ENCODE assay signal across 8 mouse cellular contexts in genomic region chr17:31510944-31511343, GRCm38 (mm10). TPM values are rescaled to one million over a fixed set of nuclear protein-coding genes. Genes with fewer than 3 reads are reported as not detected.
DNase-seq lines count a peak whose midpoint lies in the region; ATAC-seq lines count a peak whose summit lies in the region.

No protein-coding gene starts in this region.

- H3K27me3 ChIP-seq in megakaryocyte, embryonic 14.5 days (replicated peaks) = no peaks in the 10 kb centered on the region
- no peaks in the 10 kb centered on the region for H3K27me3 ChIP-seq in limb, embryonic 12.5 days
- H3K27me3 ChIP-seq in stomach, embryonic 16.5 days (ENCODE audit: control insufficient read depth, insufficient read depth, low read length) = no peaks in the 10 kb centered on the region

- no peak overlapping the region for H3K27ac ChIP-seq in limb, embryonic 12.5 days
- no peak overlapping the region for H3K27ac ChIP-seq in stomach, embryonic 16.5 days (ENCODE audit: low read length)

- peak overlapping the region; percentile 71 for H3K4me2 ChIP-seq in limb, embryonic 12.5 days
- H3K4me2 ChIP-seq in stomach, embryonic 16.5 days (ENCODE audit: low read depth, low read length) = peak overlapping the region; percentile 73

- WGBS in limb, embryonic 12.5 days = 95% methylated on average over 6 of the region's 6 CpGs
- WGBS in stomach, embryonic 16.5 days = 92% methylated on average over 6 of the region's 6 CpGs

- H3K9me3 ChIP-seq in megakaryocyte, embryonic 14.5 days = no peaks in the 10 kb centered on the region
- H3K9me3 ChIP-seq in limb, embryonic 12.5 days = no peaks in the 10 kb centered on the region
- no peaks in the 10 kb centered on the region for H3K9me3 ChIP-seq in stomach, embryonic 16.5 days (replicated peaks; ENCODE audit: control insufficient read depth, low read length)

- H3K4me3 ChIP-seq in megakaryocyte, embryonic 14.5 days (replicated peaks) = peak overlapping the region; percentile 97
- H3K4me3 ChIP-seq in limb, embryonic 12.5 days (replicated peaks) = peak overlapping the region; percentile 81
- H3K4me3 ChIP-seq in stomach, embryonic 16.5 days (replicated peaks; ENCODE audit: low read length) = peak overlapping the region; percentile 87; the same call in 1 of the 2 replicates

- DNase-seq in CD4-positive, CD25-positive, alpha-beta regulatory T cell, adult 2 months (ENCODE audit: low read depth, low spot score) = peak; percentile 33
- DNase-seq in gastrocnemius, postnatal 10 days = no peak

- peaks cover 44% of the 10 kb centered on the region for H3K36me3 ChIP-seq in megakaryocyte, embryonic 14.5 days (replicated peaks; ENCODE audit: low read length)
- H3K36me3 ChIP-seq in limb, embryonic 12.5 days = peaks cover 40% of the 10 kb centered on the region
- 0 out of 2 replicates have a peak, but pooled peaks cover 5% of the 10 kb centered on the region for H3K36me3 ChIP-seq in stomach, embryonic 16.5 days (ENCODE audit: control insufficient read depth, insufficient read depth, low read length)

- H3K4me1 ChIP-seq in megakaryocyte, embryonic 14.5 days = peaks cover 56% of the 10 kb centered on the region
- peaks cover 12% of the 10 kb centered on the region; the same call in 1 of the 2 replicates for H3K4me1 ChIP-seq in limb, embryonic 12.5 days (replicated peaks)
- peaks cover 6% of the 10 kb centered on the region; the same call in 1 of the 2 replicates for H3K4me1 ChIP-seq in stomach, embryonic 16.5 days (ENCODE audit: control insufficient read depth, insufficient read depth, low read length)

- ATAC-seq in CD4-positive, CD25-positive, alpha-beta regulatory T cell, adult 4 months = no peak
- no peak for ATAC-seq in megakaryocyte, adult 5-6 weeks (ENCODE audit: poor library complexity, severe bottlenecking)
- no peak for ATAC-seq in limb, embryonic 12.5 days (ENCODE audit: insufficient number of reproducible peaks, insufficient read depth, low FRiP score, low TSS enrichment, low read depth)
- ATAC-seq in stomach, embryonic 16.5 days (ENCODE audit: insufficient read depth, low FRiP score) = no peak
- no peak for ATAC-seq in megakaryocyte progenitor cell, adult 5-6 weeks (replicated peaks; ENCODE audit: poor library complexity)

- H3K9ac ChIP-seq in limb, embryonic 12.5 days (replicated peaks) = no peak overlapping the region; the same call in 1 of the 2 replicates
- no peak overlapping the region for H3K9ac ChIP-seq in stomach, embryonic 16.5 days (ENCODE audit: low read length)

RNA-seq across cellular contexts. Expression of gene Wdr4, which starts 8.8 kb away (rescaled TPM):
- 10 to 100 TPM; 18.2 to 24.9 TPM for polyA plus RNA-seq in CD4-positive, CD25-positive, alpha-beta regulatory T cell, adult 4 months (2017; shearing (Covaris generic))
- 13.5 and 35.0 TPM in 2 replicates for polyA plus RNA-seq in megakaryocyte, embryonic 14.5 days (2012; ENCODE audit: insufficient read depth, low replicate concordance)
- total RNA-seq in megakaryocyte, adult 5-6 weeks (2015) = 2.8 and 3.4 TPM in 2 replicates
- total RNA-seq in megakaryocyte, adult 5-6 weeks (2017) = 3.7 and 7.3 TPM in 2 replicates
- polyA plus RNA-seq in limb, embryonic 12.5 days (2016; fragmentation: Nextera tagmentation; extraction: Ambion mirVana) = 42.0 and 43.6 TPM in 2 replicates
- 33.8 and 42.3 TPM in 2 replicates for polyA plus RNA-seq in stomach, embryonic 16.5 days (2015; fragmentation: Nextera tagmentation; extraction: Ambion mirVana)
- 8.8 and 9.3 TPM in 2 replicates for total RNA-seq in megakaryocyte progenitor cell, adult 5-6 weeks (2015)
- total RNA-seq in megakaryocyte progenitor cell, adult 5-6 weeks (2017) = 20.5 and 21.9 TPM in 2 replicates
- total RNA-seq in gastrocnemius, postnatal 10 days (2021) = 10 to 100 TPM in 1 of 2 experiments, 1 to 10 TPM in 1; 8.9 to 11.0 TPM

RNA-seq across cellular contexts. Expression of gene Ndufv3, which starts 9.0 kb away (rescaled TPM):
- polyA plus RNA-seq in CD4-positive, CD25-positive, alpha-beta regulatory T cell, adult 4 months (2017; shearing (Covaris generic)) = 100 to 1,000 TPM; 217 to 229 TPM
- polyA plus RNA-seq in megakaryocyte, embryonic 14.5 days (2012; ENCODE audit: insufficient read depth, low replicate concordance) = 77.3 and 604 TPM in 2 replicates
- 92.8 and 95.7 TPM in 2 replicates for total RNA-seq in megakaryocyte, adult 5-6 weeks (2015)
- 215 and 217 TPM in 2 replicates for total RNA-seq in megakaryocyte, adult 5-6 weeks (2017)
- 241 and 250 TPM in 2 replicates for polyA plus RNA-seq in limb, embryonic 12.5 days (2016; fragmentation: Nextera tagmentation; extraction: Ambion mirVana)
- polyA plus RNA-seq in stomach, embryonic 16.5 days (2015; fragmentation: Nextera tagmentation; extraction: Ambion mirVana) = 311 and 321 TPM in 2 replicates
- total RNA-seq in megakaryocyte progenitor cell, adult 5-6 weeks (2015) = 120 and 129 TPM in 2 replicates
- total RNA-seq in megakaryocyte progenitor cell, adult 5-6 weeks (2017) = 209 and 291 TPM in 2 replicates
- total RNA-seq in gastrocnemius, postnatal 10 days (2021) = 100 to 1,000 TPM; 426 to 454 TPM

RNA-seq across cellular contexts. Expression of gene Pknox1, which starts 53.6 kb away (rescaled TPM):
- 10 to 100 TPM; 48.3 to 58.9 TPM for polyA plus RNA-seq in CD4-positive, CD25-positive, alpha-beta regulatory T cell, adult 4 months (2017; shearing (Covaris generic))
- polyA plus RNA-seq in megakaryocyte, embryonic 14.5 days (2012; ENCODE audit: insufficient read depth, low replicate concordance) = 2.5 TPM in 1 of 2 replicates, not detected in the other
- 19.5 and 20.8 TPM in 2 replicates for total RNA-seq in megakaryocyte, adult 5-6 weeks (2015)
- 24.7 and 33.1 TPM in 2 replicates for total RNA-seq in megakaryocyte, adult 5-6 weeks (2017)
- polyA plus RNA-seq in limb, embryonic 12.5 days (2016; fragmentation: Nextera tagmentation; extraction: Ambion mirVana) = 35.4 and 39.3 TPM in 2 replicates
- polyA plus RNA-seq in stomach, embryonic 16.5 days (2015; fragmentation: Nextera tagmentation; extraction: Ambion mirVana) = 33.4 and 34.5 TPM in 2 replicates
- 15.0 and 18.9 TPM in 2 replicates for total RNA-seq in megakaryocyte progenitor cell, adult 5-6 weeks (2015)
- 19.8 and 21.2 TPM in 2 replicates for total RNA-seq in megakaryocyte progenitor cell, adult 5-6 weeks (2017)
- 10 to 100 TPM; 11.1 to 16.8 TPM for total RNA-seq in gastrocnemius, postnatal 10 days (2021)
